Mouse (Mus musculus): Measurements from ENCODE around the gene Vmn2r20. TPM values are rescaled to one million over a fixed set of nuclear protein-coding genes. Genes with fewer than 3 reads are reported as not detected.
"Not testable (repeated sequence)": the region's sequence is repeated elsewhere in the genome, so short reads cannot be mapped to it uniquely, and the experiment has no call there.

The Vmn2r20 gene
- total RNA-seq (2021), result not detected
- long read RNA-seq, experiment 1, result 0 reads
- long read RNA-seq, experiment 2, result 0 reads

- not testable (repeated sequence) for DNase-seq
Observed at GRCm38 (mm10) chr6:123418016-123418415, at the start of gene Vmn2r20. TSS of gene Vmn2r20 (minus strand) at chr6:123418116.

GRCm38 (mm10) chr6:123424413-123424812, 6.5 kb upstream of the Vmn2r20 start:
- not testable (repeated sequence) for DNase-seq

DNA sequence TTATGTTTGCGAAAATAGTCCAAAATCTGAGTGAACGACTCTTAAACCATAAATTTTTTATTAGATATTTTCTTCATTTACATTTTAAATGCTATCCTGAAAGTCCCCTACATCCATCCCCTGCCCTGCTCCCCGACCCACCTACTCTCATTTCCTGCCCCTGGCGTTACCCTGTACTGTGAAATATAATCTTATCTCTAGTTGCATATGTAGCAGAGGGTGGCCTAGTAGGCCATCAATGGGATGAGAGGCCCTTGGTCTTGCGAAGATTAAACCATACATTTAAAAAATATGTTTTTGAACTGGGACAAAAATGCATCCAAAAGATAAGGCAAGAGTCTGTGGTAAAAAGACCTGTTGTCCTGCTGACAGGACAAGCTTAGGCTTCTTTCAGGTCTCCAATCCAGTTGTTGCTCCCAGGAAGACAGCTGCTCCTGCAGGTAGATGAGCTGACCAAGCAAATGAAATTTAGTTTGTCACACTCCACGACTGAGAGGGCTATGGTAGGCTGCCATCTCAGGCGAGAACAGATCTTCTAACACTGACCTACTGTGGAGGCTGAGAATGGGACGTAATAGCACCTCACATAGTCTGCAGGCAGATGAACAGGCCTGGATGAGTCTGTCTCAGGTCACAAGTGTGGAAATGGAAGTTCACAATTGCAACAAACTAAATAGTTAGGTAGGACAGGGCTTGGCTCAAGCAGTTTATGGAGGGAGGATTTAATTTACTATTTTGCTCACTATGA, 10.8 kb downstream of the Vmn2r20 start:
- not testable (repeated sequence) for DNase-seq

GRCm38 (mm10) chr6:123388824-123389223, 29.1 kb downstream of the Vmn2r20 start:
- DNase-seq, result not testable (repeated sequence)

GRCm38 (mm10) chr6:123346141-123346540, 71.8 kb downstream of the Vmn2r20 start:
- no peak for DNase-seq

DNA sequence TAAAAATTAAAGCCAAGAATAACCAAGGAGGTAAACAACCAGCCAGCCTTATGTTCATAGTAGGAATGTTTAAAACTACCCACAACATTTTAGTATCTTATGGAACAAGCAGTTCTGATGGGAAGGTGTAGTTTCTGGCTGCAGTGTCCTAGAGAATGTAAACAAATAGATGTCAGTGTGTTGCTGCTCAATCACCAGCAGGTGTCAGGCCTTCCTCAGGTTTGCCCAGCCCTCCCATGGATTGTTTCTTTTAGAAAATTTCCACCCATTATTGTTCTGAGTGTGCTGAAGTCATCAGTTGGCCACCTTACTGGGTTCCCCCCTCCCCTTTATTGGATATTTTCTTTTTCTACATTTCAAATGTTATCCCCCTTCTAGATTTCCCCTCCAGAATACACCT, 77.8 kb downstream of the Vmn2r20 start:
- no peak for DNase-seq

DNA sequence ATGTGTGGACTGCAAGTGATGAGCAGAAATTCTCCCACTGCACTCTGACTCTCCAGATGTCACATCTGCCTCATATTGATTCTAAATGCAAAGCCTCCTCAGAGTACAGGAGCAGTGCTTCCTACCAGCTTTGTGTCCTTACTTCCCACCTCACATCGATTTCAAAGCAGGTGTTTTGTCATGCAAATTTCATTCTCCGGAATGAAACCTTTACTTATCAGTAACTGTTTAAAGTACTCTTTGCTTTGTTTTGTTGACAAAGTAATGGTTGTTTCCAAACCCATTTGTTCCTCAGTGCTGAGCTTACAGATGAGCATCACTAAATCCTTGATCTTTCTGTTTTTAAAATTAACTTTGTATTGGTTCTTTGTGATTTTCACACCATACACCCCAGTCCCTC, 85.4 kb downstream of the Vmn2r20 start:
- DNase-seq, result no peak

Other genes with a start within 250 kb of the Vmn2r20 start
- gene Clec4b2, start 245.2 kb downstream of the Vmn2r20 start, total RNA-seq (2021), result not detected
- gene Clec4n, start 188.3 kb downstream of the Vmn2r20 start, total RNA-seq (2021), result under 1 TPM; 0.35 to 0.85 TPM
- gene Clec4d, start 156.0 kb downstream of the Vmn2r20 start, total RNA-seq (2021), result under 1 TPM; 0.35 to 0.41 TPM
- under 1 TPM; 0.37 to 0.41 TPM for gene Clec4e, start 128.2 kb downstream of the Vmn2r20 start, total RNA-seq (2021)
- gene Vmn2r19, start 109.8 kb downstream of the Vmn2r20 start, total RNA-seq (2021), result not detected
- not detected for gene Vmn2r21, start 115.3 kb upstream of the Vmn2r20 start, total RNA-seq (2021)
- not detected for gene Vmn2r22, start 232.6 kb upstream of the Vmn2r20 start, total RNA-seq (2021)